Mouse (Mus musculus): ENCODE data around the gene Sh3bp1.

Gene Sh3bp1

DNA sequence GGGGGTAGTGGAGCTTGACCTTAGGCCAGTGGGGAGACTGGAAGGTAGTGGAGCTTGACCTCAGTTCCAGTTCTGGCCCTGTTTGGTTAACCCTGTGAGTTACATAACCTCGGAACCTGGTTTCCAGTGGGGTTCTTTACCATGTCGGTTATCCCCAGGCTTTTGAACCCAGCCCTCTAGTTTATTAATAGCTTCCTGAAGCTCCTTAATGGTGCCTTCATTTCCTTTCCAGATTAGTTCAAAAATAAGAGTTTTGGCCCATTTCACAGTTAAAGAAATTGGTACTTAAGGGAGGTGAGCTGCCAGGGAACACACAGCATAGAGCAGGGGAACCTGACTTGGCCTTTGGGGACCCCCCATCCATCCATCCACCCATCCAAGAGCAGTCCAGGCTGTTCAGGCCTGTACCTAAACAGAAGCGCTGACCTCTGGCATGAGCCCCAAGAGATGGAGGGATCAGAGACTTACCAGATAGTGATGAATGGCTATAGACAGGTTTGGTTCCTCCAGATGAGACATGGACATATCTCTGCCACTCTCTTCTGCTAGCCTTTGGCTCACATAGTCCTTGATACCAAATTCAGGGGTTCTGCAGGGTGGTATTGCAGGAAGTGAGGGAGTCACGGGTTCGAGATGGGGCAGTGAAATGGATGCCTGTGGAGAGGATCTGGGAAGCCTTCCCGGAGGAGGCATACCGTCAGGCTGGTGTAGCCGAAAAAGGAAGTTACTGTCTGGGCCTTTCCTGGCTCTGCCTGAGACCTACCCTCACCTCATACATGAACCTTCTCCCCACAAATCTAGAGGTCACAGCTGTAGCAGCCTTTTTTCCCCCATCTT lies 15.5 kb downstream of the Sh3bp1 start:
- no peak for DNase-seq (ENCODE audit: low spot score in 2 of 2)

- DNase-seq (ENCODE audit: low spot score in 2 of 2) = peak; percentile 60 to 83
Observed at GRCm38 (mm10) chr15:78915660-78916017, 16.1 kb downstream of the Sh3bp1 start.

- DNase-seq (ENCODE audit: low spot score in 2 of 2) = no peak
Observed at GRCm38 (mm10) chr15:78916052-78916826, 16.7 kb downstream of the Sh3bp1 start.

GRCm38 (mm10) chr15:78918126-78918525 lies 18.6 kb downstream of the Sh3bp1 start:
- no peak for DNase-seq (ENCODE audit: low spot score in 2 of 2)

DNA sequence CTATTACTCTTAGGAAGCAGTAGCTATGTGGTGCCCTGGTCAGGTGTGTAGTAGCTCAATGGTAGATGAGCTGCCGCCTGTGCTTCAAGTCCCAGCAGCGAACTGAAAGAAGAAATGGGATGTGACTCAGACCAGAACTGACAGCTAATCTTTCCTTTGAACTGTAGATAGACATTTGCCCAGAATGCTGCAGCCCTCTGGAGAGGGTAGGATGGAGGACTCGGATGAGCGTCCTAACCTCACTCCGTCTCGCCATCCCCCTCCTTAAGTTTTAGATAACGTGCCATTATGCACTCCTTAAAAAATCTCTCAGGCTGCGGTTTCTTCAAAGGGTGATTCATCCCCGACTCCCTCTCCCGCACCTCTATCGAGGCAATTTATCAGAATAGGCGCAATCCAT lies 20.3 kb downstream of the Sh3bp1 start:
- DNase-seq (ENCODE audit: low spot score in 2 of 2) = no peak

- peak; percentile 61 to 77 for DNase-seq (ENCODE audit: low spot score in 2 of 2)
Observed at GRCm38 (mm10) chr15:78922700-78923099, 23.1 kb downstream of the Sh3bp1 start.

GRCm38 (mm10) chr15:78923585-78923984 lies 24.0 kb downstream of the Sh3bp1 start:
- peak; percentile 67 to 78 for DNase-seq (ENCODE audit: low spot score in 2 of 2)

- DNase-seq (ENCODE audit: low spot score in 2 of 2) = no peak
Observed at GRCm38 (mm10) chr15:78925129-78925528, 25.6 kb downstream of the Sh3bp1 start.

DNA sequence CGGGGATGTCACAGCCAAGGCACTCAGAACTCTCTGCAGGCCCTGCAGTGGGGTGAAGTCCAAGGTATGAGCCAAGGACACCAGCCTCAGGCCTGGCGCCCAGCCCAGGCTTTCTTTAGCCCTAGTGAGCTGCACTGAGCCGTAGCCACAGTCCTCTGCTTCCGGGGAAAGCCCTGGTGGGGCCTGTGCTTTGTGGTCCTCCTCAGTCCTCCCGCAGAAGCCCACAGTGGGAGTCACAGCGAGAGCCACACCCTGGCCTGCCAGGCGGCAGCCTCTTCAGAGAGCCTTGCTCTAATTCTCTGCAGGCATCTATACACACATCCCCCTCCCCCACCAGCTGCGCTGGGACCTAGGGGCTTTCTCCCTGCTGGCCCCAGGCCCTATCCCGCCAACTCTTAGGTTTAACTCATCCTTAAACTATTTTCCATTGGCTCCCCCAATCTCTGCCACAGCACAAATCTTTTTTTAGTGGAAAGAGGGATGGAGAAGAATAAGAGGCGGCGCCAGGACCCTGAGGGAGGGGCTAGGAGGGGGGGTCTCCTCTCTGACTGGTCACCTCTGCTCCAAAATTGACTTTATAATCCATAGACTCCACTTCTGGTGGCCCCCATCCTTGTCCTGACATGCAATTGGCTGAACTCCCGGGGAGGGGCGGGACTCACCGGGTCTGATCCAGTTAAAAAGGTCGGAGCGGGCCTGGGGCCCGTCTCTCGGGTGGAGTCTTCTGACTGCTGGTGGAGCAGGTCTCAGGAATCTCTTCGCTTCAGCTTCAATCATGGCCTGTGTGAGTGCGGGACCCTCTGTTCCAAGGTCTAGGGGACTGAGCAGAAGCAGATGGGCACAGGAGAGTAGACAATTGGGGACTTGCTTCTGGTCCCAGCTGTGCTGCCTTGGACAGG lies 26.7 kb downstream of the Sh3bp1 start, which contains the start of gene Lgals1:
Gene Lgals1, plus strand, starts transcription at position 705 of the 899 bp plus-strand sequence.
- DNase-seq (ENCODE audit: low spot score in 2 of 2) = peak; percentile 49 to 74

- no peak for DNase-seq (ENCODE audit: low spot score in 2 of 2)
Observed at GRCm38 (mm10) chr15:78927021-78927787, 27.6 kb downstream of the Sh3bp1 start.

- peak; percentile 57 to 83 for DNase-seq (ENCODE audit: low spot score in 2 of 2)
Observed at GRCm38 (mm10) chr15:78927788-78928457, 28.4 kb downstream of the Sh3bp1 start.

DNA sequence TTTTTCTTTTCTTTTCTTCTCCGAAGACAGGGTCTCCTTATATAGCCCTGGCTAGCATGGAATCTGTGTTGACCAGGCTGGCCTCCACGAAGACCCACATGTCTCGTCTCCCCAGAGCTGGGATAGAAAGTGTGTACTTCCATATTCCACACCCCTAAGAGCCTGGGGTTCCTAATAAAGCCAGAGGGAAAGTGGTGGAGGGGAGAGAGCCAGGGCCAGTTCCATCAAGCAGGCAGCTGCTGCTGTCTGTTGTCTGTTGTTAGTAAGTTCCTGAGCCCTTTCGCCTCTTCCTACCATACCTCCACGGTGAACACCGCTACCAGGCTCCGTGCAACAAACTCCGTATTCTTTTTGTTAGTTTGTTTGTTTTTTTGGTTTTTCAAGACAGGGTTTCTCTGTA lies 29.0 kb downstream of the Sh3bp1 start:
- no peak for DNase-seq (ENCODE audit: low spot score in 2 of 2)

DNA sequence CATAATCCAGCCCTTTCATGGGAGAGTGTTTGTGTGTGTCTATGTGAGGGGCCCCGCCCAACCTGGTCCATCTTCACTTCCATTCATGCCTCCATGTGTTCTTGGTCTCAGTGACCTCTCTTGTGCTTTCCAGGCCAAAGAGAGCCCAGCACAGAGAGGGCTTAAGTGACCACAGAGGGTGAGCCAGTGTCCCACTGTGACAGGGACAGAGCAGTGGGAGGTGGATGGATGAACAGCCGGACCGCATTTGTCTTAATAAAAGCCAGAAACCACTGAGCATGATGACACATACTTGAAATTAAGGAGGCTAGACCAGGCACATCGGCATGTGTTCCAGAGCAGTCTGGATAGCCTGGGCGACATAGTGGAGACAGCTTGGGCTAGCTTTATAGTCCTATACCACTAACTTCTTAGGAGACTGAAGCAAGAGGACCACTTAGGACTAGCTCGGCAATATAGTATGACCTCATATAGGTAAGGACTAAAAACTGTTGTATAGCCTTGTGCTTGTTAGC lies 30.7 kb downstream of the Sh3bp1 start:
- DNase-seq (ENCODE audit: low spot score in 2 of 2) = no peak

DNA sequence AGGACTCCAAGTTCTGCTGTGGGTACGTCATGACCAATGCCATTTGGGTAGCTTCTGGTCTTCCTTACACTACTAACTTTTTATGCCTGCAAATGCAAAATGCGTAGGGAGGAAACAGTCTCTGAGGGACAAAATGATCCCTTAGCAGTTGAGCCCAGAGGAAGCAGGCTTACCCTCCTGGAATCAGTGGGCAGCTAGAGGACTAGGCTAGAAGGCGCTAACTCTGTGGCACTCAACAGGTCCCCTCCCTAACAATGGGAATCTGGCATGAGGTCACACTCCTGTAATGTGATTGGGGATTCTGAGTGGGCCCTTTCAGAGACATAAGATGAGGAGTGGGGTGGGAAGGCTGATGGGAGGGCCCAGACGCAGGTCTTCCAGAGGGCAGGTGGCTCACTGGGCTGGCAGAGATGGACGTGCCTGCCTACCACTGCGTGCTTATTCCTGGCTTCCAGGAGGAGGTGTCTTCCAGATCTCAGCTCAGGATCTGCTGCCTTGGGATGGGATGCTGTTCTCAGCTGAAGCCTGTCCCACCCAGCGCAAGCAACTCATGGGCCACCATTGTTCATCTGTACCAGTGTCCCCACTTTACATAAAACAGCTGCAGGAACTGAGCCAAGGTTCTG lies 31.3 kb downstream of the Sh3bp1 start:
- DNase-seq (ENCODE audit: low spot score in 2 of 2) = no peak

DNA sequence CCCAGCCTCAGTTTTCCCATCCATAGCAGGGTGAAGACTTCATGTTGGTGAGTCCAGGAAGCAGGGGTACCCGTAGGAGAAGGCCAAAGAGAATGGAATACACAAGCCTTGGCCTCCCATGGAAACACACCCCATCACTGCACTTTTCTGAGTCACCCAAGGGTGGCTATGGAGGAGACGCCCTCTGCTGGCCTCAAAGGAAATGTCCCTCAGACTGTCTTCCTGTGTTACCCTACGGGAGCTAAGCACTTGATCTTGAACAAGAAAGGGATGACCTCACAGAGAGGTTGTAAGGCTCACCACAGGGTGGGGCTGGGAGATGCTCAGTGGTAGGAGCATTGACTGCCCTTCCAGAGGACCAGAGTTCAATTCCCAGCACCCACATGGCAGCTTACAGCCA lies 32.0 kb downstream of the Sh3bp1 start:
- DNase-seq (ENCODE audit: low spot score in 2 of 2) = peak; percentile 47 to 83

- DNase-seq (ENCODE audit: low spot score in 2 of 2) = peak; percentile 80 to 84
Observed at GRCm38 (mm10) chr15:78934784-78935320, 35.3 kb downstream of the Sh3bp1 start, which contains the start of gene Nol12. TSS of gene Nol12 (plus strand) at chr15:78934933.

GRCm38 (mm10) chr15:78936403-78936802 lies 36.8 kb downstream of the Sh3bp1 start:
- no peak for DNase-seq (ENCODE audit: low spot score in 2 of 2)

DNA sequence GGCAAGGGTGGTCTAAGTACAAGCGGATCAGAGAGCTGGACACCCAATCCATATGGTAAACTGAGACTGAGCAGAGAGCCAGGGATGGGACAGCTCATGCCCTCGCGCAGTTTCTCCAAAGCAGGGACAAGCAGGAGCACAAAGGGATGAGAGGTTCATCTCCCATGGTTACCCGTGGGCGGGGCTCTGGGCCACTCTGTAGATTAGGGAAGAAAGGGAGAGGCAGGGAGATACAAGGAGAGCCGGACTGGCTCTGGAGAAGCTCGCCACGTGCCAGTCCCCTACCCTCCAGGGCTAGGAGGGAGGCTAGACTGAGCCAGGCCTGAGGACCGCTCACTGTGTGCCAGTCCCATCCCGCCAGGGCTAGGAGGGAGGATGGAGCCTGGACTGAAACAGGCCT lies 37.7 kb downstream of the Sh3bp1 start:
- DNase-seq (ENCODE audit: low spot score in 2 of 2) = no peak

DNA sequence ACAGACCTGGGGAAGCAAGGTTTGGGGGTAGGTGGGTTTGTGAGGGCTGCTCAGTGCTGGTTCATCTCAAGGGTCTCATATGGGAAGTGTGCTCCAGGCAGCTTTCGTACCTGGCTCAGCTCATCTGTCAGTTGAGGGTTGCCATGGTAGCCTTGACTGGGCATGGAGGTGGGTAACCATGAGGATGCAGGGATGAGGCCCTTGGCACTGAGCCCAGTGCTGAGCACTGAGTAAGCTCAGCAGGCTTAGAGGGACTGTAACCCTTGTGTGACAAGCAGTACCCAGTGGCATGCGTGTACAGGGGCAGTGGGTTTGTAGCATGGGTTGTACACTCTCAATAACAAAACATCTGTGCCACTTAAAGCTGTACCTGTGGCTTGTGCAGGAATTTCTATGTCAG lies 38.4 kb downstream of the Sh3bp1 start:
- DNase-seq (ENCODE audit: low spot score in 2 of 2) = no peak

All from spleen, postnatal 10 days (tissue).